Mouse (Mus musculus) forebrain, embryonic 15.5 days (tissue): Measurements from ENCODE around the gene Arhgef12. TPM values are rescaled to one million over a fixed set of nuclear protein-coding genes. Genes with fewer than 3 reads are reported as not detected.
"Not testable (repeated sequence)": the region's sequence is repeated elsewhere in the genome, so short reads cannot be mapped to it uniquely, and the experiment has no call there.

ENCODE experiments used
- ATAC-seq: fragments of 200-750 bp; cut with Nextera tagmentation; replicated peaks from 2 replicates; pipeline ENCODE4 v1.8.0; 2017; ENCODE audit warnings: mild to moderate bottlenecking, moderate TSS enrichment, moderate library complexity
- H3K27ac ChIP-seq: fragments of 300-500 bp; sonication (generic); replicated peaks from 2 replicates; pipeline ENCODE4 v1.5.1; 2015; ENCODE audit warnings: mild to moderate bottlenecking, inconsistent platforms
- H3K27me3 ChIP-seq: fragments of 300-500 bp; sonication (generic); 2 replicates; pipeline ENCODE4 v1.6.1; 2015; ENCODE audit warnings: inconsistent platforms
- H3K36me3 ChIP-seq: fragments of 300-500 bp; sonication (generic); 2 replicates; pipeline ENCODE4 v1.6.1; 2015; ENCODE audit warnings: mild to moderate bottlenecking, inconsistent platforms
- H3K4me1 ChIP-seq: fragments of 300-500 bp; sonication (generic); 2 replicates; pipeline ENCODE4 v1.6.1; 2015; ENCODE audit warnings: inconsistent platforms
- H3K4me2 ChIP-seq: fragments of 300-500 bp; sonication (generic); replicated peaks from 2 replicates; pipeline ENCODE4 v1.6.1; 2015; ENCODE audit warnings: mild to moderate bottlenecking, inconsistent platforms
- H3K4me3 ChIP-seq: fragments of 300-500 bp; sonication (generic); 2 replicates; pipeline ENCODE4 v1.5.1; 2015; ENCODE audit warnings: mild to moderate bottlenecking, inconsistent platforms
- H3K9ac ChIP-seq: fragments of 300-500 bp; sonication (generic); replicated peaks from 2 replicates; pipeline ENCODE4 v1.6.1; 2015; ENCODE audit warnings: mild to moderate bottlenecking, inconsistent platforms
- H3K9me3 ChIP-seq: fragments of 300-500 bp; sonication (generic); 2 replicates; pipeline ENCODE4 v1.6.1; 2016; ENCODE audit warnings: inconsistent platforms
- WGBS: fragments of 180-500 bp; shearing (Covaris S2); methylation state at CpG from one replicate; pipeline ENCODE4 v1.1.7; 2015; ENCODE audit warnings: mixed read lengths; 5-methylcytosine and 5-hydroxymethylcytosine counted together
- polyA plus RNA-seq: library from polyadenylated mRNA; unstranded; fragments of >200 nt; fragmentation: Nextera tagmentation; extraction: Ambion mirVana; gene quantifications from 2 replicates; pipeline ENCODE4 v1.2.1, GENCODE M21; 2015

Arhgef12 gene
- polyA plus RNA-seq, 1 experiment from 2014 or later, result 20.0 TPM

DNA sequence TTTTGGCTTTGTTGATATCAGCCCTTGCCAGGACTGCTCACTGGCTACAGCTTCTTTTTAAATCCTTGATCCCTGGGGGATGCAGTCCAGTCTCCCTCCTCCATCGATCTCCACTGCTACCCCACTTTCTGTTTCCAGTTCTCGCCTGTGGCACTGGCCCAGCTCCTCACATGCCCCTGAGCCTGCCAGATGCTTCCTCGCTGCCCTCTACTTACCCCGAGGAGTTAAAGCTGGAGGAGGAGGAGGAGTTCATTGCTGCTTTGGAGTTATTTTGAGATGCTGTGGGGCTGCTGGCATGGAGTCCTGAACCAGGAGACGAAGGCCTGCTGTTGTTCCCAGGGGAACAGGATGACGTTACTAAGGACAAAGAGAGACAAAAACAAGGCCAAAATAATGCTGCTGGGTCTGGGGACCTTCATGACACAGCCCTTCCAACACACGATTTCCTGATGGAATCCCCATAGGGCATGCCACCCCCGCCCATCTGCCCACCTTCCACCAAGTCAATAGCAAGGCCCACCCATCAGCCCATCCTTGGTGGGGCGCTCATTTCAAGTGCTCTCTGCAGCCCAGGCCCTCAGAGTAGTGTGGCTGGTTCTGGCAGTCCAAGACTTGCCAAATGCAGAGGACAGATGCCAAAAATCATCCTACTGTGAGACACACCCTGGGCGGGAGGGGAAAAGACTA, 20.2 kb upstream of the Arhgef12 start:
- Histone ChIP-seq H3K27ac (no peak overlapping the region), H3K36me3 (no peaks in the 10 kb centered on the region), H3K4me1 (no peaks in the 10 kb centered on the region), H3K9me3 (no peaks in the 10 kb centered on the region), H3K27me3 (no peaks in the 10 kb centered on the region), H3K4me3 (no peak overlapping the region), H3K4me2 (no peak overlapping the region), H3K9ac (no peak overlapping the region)
- ATAC-seq, result no peak
- 67% methylated on average over 10 of the region's 10 CpGs for WGBS

DNA sequence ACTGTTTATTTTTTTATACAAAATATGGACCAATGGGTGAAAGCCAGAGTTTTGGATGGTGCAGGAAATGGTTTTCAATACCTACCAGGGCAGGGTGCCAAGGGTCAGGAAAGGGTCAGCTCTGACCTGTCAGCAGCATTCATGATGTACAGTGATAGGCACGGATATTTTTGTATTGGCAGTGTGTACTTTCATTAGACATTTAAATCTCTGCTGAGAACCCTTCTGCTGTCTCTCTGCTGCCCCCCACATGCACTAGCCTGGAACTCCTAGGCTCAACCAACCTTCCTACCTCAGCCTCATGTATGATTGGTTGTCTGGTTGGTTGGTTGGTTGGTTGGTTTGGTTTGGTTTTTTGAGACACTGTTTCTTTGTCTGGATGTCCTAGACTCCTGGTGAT, 15.3 kb upstream of the Arhgef12 start:
- H3K4me2 ChIP-seq, result no peak overlapping the region
- H3K4me1 ChIP-seq, result no peaks in the 10 kb centered on the region
- no peak overlapping the region for H3K27ac ChIP-seq
- H3K36me3 ChIP-seq, result no peaks in the 10 kb centered on the region
- no peaks in the 10 kb centered on the region for H3K9me3 ChIP-seq
- no peak overlapping the region for H3K9ac ChIP-seq
- H3K4me3 ChIP-seq, result no peak overlapping the region
- H3K27me3 ChIP-seq, result no peaks in the 10 kb centered on the region
- WGBS, result 56% methylated on average over 1 of the region's 1 CpGs
- ATAC-seq, result no peak

DNA sequence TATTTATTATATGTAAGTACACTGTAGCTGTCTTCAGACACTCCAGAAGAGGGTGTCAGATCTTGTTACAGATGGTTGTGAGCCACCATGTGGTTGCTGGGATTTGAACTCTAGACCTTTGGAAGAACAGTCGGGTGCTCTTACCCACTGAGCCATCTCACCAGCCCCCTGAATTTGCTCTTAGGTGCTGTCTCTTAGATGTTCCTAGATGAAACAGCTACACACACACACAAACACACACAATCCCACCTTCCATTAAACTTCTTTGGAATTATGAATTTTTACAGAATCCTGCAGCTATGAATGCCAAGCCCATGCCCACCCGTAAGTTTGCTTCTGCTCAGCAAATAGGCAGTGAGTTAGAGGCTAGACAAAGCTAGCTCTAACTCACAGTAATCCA, 14.9 kb upstream of the Arhgef12 start:
- H3K4me3 ChIP-seq, H3K4me2 ChIP-seq, ATAC-seq, H3K9ac ChIP-seq, H3K27ac ChIP-seq, H3K36me3 ChIP-seq, H3K9me3 ChIP-seq, H3K4me1 ChIP-seq, H3K27me3 ChIP-seq: not testable (repeated sequence)
- WGBS, result 75% methylated on average over 2 of the region's 2 CpGs

DNA sequence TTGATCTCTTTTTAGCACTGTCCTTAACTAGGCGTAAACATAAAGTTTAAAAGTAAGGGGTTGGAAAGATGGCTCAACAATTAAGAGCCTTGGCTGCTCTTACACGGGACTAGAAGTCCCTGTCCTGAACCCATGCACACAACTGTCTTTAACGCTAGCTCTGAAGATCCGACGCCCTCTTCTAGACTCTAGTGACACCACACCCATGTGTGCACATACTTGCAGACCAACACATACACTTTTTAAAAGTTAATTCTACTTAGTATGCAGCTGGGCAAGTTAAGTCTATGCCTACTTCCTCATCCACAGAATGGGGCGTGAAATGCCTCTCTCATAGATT, 9.9 kb upstream of the Arhgef12 start:
- no peak overlapping the region for H3K27ac ChIP-seq
- WGBS, result 84% methylated on average over 6 of the region's 6 CpGs
- ATAC-seq, result peak; percentile 2; the same call in 1 of the 2 replicates
- no peaks in the 10 kb centered on the region for H3K27me3 ChIP-seq
- H3K4me2 ChIP-seq, result no peak overlapping the region; the same call in 1 of the 2 replicates
- H3K9me3 ChIP-seq, result no peaks in the 10 kb centered on the region
- peak overlapping the region; percentile 90; the same call in 1 of the 2 replicates for H3K9ac ChIP-seq
- H3K4me1 ChIP-seq, result peaks cover 18% of the 10 kb centered on the region
- H3K4me3 ChIP-seq, result no peak overlapping the region
- H3K36me3 ChIP-seq, result no peaks in the 10 kb centered on the region

DNA sequence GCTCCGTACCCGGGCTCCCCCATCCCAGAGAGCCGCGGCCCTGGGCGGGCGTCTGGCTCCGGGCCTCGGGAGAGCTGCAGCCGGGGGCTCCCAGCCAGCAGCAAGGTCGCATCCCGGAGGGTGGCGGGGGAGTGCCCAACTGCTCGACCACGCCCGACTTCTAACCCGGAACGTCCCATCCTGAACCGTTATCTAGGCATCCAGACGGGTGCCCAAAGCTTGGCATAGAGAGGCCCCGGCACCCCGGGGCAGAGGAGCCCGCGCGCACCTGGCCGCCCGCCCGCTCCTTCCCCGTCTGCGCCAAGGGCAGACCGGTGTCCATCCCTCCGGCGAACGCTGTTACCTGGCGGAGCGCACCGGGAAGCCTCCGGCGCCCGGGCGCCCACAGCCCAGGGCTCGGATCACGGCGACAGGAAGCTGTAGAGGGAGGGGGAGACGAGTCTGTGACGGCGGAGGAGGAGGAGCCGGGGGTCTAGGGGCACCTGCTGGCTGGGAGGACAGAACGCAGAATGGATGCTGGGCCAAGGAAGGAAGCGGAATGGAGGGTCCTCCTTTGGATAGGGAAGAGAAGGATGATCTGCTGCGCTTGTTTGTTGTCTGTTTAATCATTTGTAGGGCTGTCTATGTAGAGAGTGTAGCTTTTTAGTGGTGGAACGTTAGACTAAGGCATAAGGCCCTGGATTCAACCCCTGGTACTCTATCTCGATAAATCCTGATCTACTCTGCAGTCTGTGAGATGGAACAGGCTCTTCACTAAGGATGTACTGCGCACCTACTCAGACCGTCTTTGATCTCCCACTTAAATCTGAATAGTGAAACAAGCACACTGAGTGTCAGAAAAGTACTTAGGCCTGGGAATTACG, 9.3 kb upstream of the Arhgef12 start, which contains the start of gene Tmem136:
Gene Tmem136, minus strand, starts transcription at position 437 of the 863 bp plus-strand sequence.
- peak within 1 kb of the TSS; percentile 90 for H3K9ac ChIP-seq
- peaks cover 18% of the 10 kb centered on the region for H3K4me1 ChIP-seq
- H3K4me3 ChIP-seq, result peak within 1 kb of the TSS; percentile 62
- H3K36me3 ChIP-seq, result peaks cover 5% of the 10 kb centered on the region; the same call in 1 of the 2 replicates
- ATAC-seq, result peak; percentile 96
- peak within 1 kb of the TSS; percentile 71 for H3K4me2 ChIP-seq
- WGBS, result 4% methylated on average over 55 of the region's 55 CpGs
- no peaks in the 10 kb centered on the region for H3K9me3 ChIP-seq
- no peaks in the 10 kb centered on the region for H3K27me3 ChIP-seq
- peak within 1 kb of the TSS; percentile 24 for H3K27ac ChIP-seq

DNA sequence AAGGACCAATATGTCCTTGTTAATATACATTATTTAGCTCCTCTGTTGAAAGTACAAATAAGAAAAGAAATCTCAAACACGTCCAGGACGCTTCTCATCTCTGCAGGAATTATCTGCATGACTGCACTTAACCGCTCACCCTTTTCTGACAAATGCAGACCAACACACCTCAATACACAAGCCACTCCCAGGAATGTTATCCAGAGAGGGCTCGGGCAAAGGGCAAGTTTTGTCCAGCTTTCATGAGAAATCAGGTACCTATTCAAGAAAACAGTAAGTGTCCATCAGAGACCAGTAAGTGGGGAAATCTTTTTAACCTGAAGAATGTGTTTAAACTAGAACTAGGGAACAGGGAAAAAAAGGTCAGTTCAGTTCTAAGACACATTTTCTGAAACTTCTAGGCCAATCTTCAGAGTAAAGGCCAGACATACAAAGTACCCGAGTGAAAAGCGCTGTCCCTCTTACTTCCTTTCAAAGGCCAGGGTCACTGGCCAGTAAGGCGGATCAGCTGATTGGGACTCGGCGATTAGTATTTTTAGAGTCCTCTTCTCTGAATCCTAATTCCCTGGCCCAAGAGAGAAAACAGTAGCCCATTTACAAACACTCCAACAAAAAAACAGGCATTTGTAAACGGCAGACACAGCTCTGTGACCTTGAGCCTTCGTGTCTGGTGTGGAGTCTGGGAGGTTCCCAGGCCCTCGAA, 8.5 kb upstream of the Arhgef12 start:
- Histone ChIP-seq H3K27me3 (no peaks in the 10 kb centered on the region), H3K9me3 (no peaks in the 10 kb centered on the region), H3K27ac (peak overlapping the region; percentile 24; the same call in 1 of the 2 replicates), H3K4me1 (peaks cover 18% of the 10 kb centered on the region), H3K9ac (peak overlapping the region; percentile 90), H3K4me2 (peak overlapping the region; percentile 71), H3K4me3 (peak overlapping the region; percentile 62), H3K36me3 (peaks cover 13% of the 10 kb centered on the region; the same call in 1 of the 2 replicates)
- WGBS, result 6% methylated on average over 12 of the region's 12 CpGs
- no peak for ATAC-seq

DNA sequence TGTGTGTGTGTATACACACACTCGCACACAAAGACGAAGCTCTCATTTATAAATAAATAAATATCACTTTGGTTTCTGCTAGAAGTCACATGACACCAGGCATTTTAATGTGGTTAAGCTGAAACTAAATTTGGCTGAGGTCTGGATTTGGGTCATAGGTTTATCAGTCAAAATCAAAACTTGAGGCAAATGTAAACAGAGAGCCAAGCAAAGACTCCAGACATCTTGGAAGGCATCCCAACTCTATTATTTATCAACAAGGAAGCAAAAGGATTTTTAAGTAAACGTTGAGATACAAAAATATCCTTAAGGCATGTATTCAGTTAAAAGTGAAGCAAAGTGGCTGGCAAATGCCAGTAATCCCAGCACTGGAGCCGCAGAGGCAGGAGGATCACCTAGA, 7.8 kb upstream of the Arhgef12 start:
- H3K9ac ChIP-seq, result no peak overlapping the region
- H3K4me2 ChIP-seq, result no peak overlapping the region
- ATAC-seq, result no peak
- H3K27ac ChIP-seq, result no peak overlapping the region
- H3K27me3 ChIP-seq, result no peaks in the 10 kb centered on the region
- H3K4me1 ChIP-seq, result peaks cover 18% of the 10 kb centered on the region
- H3K36me3 ChIP-seq, result peaks cover 17% of the 10 kb centered on the region; the same call in 1 of the 2 replicates
- no peak overlapping the region for H3K4me3 ChIP-seq
- WGBS, result 94% methylated on average over 4 of the region's 4 CpGs
- no peaks in the 10 kb centered on the region for H3K9me3 ChIP-seq

DNA sequence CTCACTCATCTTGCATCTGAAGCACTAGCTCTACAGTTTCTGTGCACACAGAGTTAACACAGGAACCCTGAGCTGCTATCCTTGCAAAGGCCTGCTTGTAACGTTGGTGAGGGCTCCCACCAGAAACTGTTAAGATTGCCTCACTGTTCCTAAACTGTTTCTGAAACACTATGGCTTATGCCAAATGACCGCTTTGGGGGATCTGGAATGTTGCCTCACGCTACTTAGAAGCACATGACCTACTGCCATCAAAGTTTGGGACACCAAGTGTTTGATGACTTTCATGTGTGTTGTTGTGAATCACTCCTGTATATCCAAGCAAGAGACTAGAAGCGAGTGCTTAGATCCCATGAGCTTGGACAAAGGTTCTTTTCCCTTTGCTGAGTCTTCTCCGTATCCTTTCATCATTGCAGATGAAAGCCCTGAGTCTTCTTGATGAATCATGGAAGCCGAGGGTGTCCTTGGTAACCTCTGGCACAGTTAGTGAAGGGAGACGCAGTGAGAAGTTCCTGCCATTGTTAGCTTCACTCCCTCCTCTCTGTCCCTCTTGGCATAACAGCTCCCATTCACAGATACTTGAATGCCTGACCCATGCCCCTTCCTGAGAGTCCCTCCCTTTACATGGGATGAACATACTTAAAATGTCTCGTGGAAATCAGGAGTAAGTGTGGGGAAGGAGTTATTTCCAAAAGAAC, 3.4 kb upstream of the Arhgef12 start:
- H3K27ac ChIP-seq, result no peak overlapping the region
- H3K4me1 ChIP-seq, result peaks cover 25% of the 10 kb centered on the region
- WGBS, result 89% methylated on average over 8 of the region's 8 CpGs
- no peaks in the 10 kb centered on the region for H3K27me3 ChIP-seq
- no peak overlapping the region for H3K9ac ChIP-seq
- no peak overlapping the region for H3K4me3 ChIP-seq
- H3K4me2 ChIP-seq, result no peak overlapping the region
- peaks cover 17% of the 10 kb centered on the region; the same call in 1 of the 2 replicates for H3K36me3 ChIP-seq
- ATAC-seq, result no peak
- H3K9me3 ChIP-seq, result no peaks in the 10 kb centered on the region

DNA sequence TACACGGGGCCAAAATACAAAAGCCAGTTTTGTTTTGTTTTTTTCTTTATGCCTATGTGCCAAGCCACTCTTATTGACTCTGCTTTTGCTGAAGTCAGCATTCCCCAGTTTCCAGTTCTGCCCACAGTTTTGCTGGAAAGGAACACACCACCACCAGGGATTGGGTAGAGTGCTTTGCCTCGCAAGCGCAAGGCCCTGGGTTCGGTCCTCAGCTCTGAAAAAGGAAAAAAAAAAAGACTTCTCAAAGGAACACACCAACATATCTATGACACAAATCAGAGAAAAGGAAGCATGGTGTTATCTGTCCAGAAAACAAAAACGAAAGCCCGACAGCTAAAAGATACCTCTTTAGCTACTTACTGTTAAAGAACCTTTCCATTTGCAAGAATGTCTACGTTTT, 2.1 kb upstream of the Arhgef12 start:
- no peak overlapping the region for H3K4me2 ChIP-seq
- ATAC-seq, result no peak
- H3K9me3 ChIP-seq, result no peaks in the 10 kb centered on the region
- no peaks in the 10 kb centered on the region for H3K27me3 ChIP-seq
- H3K9ac ChIP-seq, result no peak overlapping the region
- peaks cover 27% of the 10 kb centered on the region for H3K4me1 ChIP-seq
- WGBS, result 86% methylated on average over 7 of the region's 7 CpGs
- H3K4me3 ChIP-seq, result no peak overlapping the region
- peaks cover 17% of the 10 kb centered on the region; the same call in 1 of the 2 replicates for H3K36me3 ChIP-seq
- no peak overlapping the region for H3K27ac ChIP-seq

DNA sequence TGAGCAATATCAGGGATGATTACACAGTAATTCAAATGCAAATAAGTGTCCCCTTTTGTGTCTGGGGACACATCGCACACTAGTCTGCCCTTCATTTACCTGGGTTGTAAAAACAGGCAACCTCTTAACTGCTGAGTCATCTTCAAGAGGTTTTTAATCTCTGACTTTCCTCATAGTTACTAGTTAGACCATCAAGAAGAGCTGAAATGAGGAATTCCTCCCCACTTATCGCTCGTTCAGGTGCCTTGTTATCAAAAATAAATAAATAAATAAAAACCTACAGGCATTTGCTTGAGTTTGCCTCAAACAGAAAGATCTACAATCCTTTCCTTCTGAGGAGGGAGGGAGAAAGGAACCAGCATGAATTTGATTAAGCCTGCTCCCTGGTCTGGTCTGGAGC, 1.7 kb upstream of the Arhgef12 start:
- H3K36me3 ChIP-seq, result peaks cover 17% of the 10 kb centered on the region; the same call in 1 of the 2 replicates
- peaks cover 31% of the 10 kb centered on the region for H3K4me1 ChIP-seq
- H3K27me3 ChIP-seq, result no peaks in the 10 kb centered on the region
- H3K4me2 ChIP-seq, result no peak overlapping the region
- H3K27ac ChIP-seq, result no peak overlapping the region
- no peak for ATAC-seq
- H3K4me3 ChIP-seq, result no peak overlapping the region
- 84% methylated on average over 3 of the region's 3 CpGs for WGBS
- no peak overlapping the region for H3K9ac ChIP-seq
- no peaks in the 10 kb centered on the region for H3K9me3 ChIP-seq

DNA sequence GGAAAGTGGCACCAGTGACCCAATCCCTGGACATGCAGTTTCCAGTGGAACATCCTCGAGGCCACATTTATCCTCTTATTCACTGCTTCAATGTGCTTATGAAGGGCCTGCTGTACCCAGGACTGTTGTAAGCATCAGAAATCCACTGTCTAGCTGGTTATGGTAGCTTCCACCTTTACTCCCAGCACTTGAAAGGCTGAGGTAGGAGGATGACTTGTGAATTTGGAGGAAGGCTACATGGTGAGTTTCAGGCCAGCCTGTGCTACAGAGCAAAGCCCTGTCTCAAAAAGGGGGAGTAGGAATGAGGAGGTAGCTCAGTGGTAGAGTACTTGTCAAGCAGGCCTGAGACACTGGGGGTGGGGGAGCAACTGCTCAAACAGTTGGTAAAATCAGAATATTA, 1.0 kb upstream of the Arhgef12 start:
- ATAC-seq, result no peak
- Histone ChIP-seq H3K27ac (no peak overlapping the region), H3K4me3 (no peak overlapping the region), H3K4me2 (no peak overlapping the region), H3K9ac (no peak overlapping the region), H3K9me3 (no peaks in the 10 kb centered on the region), H3K27me3 (no peaks in the 10 kb centered on the region), H3K4me1 (peaks cover 37% of the 10 kb centered on the region), H3K36me3 (peaks cover 17% of the 10 kb centered on the region; the same call in 1 of the 2 replicates)
- 85% methylated on average over 1 of the region's 1 CpGs for WGBS
